ENCODE assay signal across 34 mouse cellular contexts in genomic region chr12:117678916-117679315, GRCm38 (mm10).
DNase-seq lines count a peak whose midpoint lies in the region; ATAC-seq and TF ChIP-seq lines count a peak whose summit lies in the region.
"Had no signal": no experiment of that assay in that cellular context is flagged by ENCODE, and none has a peak within 500 bp of the region (broad histone marks: within the 10 kb centered on the region; RNA-seq: fewer than 3 reads in every experiment).

No protein-coding gene starts in this region.

- peak; percentile 29 for ATAC-seq in frontal cortex, adult (ENCODE audit: low TSS enrichment)
- ATAC-seq in activated CD4-positive, CD25-positive, alpha-beta regulatory T cell, adult 4 months: peak; percentile 71
- no peak for ATAC-seq in midbrain, embryonic 16.5 days
- ATAC-seq: forebrain, embryonic 16.5 days; lung, postnatal 0 days had no signal

- TF ChIP-seq CTCF in left cerebral cortex, adult 2 months (IDR thresholded peaks at IDR 0.05): no peak

- no peak for DNase-seq in frontal cortex, adult 2 months (ENCODE audit: extremely low spot score in 1 of 2, low spot score in 1 of 2)
- DNase-seq in left cerebral cortex, adult 2 months (ENCODE audit: extremely low spot score in 1 of 2, low spot score in 2 of 2): no peak
- no peak for DNase-seq in left cerebral cortex, adult 11 months (ENCODE audit: low spot score)
- peak; percentile 14 for DNase-seq in naive thymus-derived CD4-positive, alpha-beta T cell, adult 2 months (ENCODE audit: low read depth)
- DNase-seq in cerebellum, postnatal 14 days: no peak
- DNase-seq: adrenal gland, postnatal 10 days; cerebellum, adult 11-12 months; cerebellum, postnatal 10 days; gastrocnemius, postnatal 14 days; heart, postnatal 4 days; kidney, adult 18-20 months; kidney, postnatal 36 days; liver, embryonic 13.5 days; lung, adult 18-20 months; lung, postnatal 4 days; retina, postnatal 1 day; spleen, adult 18-20 months; thymus, adult 2 months; thymus, postnatal 36 days had no signal

- intact Hi-C loops in left cerebral cortex, adult 2 months (cut with DNase I): no loop called here

- 77% methylated on average over 3 of the region's 3 CpGs for WGBS in midbrain, embryonic 16.5 days

- H3K36me3 ChIP-seq in midbrain, embryonic 16.5 days (ENCODE audit: control insufficient read depth, insufficient read depth, low read length): no peaks in the 10 kb centered on the region
- H3K36me3 ChIP-seq: heart, embryonic 15.5 days; hindbrain, embryonic 13.5 days; kidney, embryonic 15.5 days; limb, embryonic 10.5 days; limb, embryonic 15.5 days; liver, embryonic 13.5 days; midbrain, embryonic 12.5 days; neural tube, embryonic 15.5 days had no signal

- H3K27ac ChIP-seq in left cerebral cortex, adult 2 months: 0 out of 2 replicates have a peak overlapping the region, but pooled peaks have one; percentile 8
- no peak overlapping the region for H3K27ac ChIP-seq in midbrain, embryonic 16.5 days (ENCODE audit: low read length)
- H3K27ac ChIP-seq: heart, embryonic 15.5 days; hindbrain, embryonic 13.5 days; kidney, embryonic 15.5 days; layer of hippocampus, adult 2 months; limb, embryonic 10.5 days; limb, embryonic 15.5 days; liver, embryonic 13.5 days; midbrain, embryonic 12.5 days; neural tube, embryonic 15.5 days had no signal

- no peaks in the 10 kb centered on the region for H3K27me3 ChIP-seq in midbrain, embryonic 16.5 days (ENCODE audit: control insufficient read depth, insufficient read depth, low read depth, low read length)
- H3K27me3 ChIP-seq: heart, embryonic 15.5 days; hindbrain, embryonic 13.5 days; kidney, embryonic 15.5 days; limb, embryonic 15.5 days; liver, embryonic 13.5 days; megakaryocyte, embryonic 14.5 days; midbrain, embryonic 12.5 days; neural tube, embryonic 15.5 days had no signal

- no peak overlapping the region for H3K9ac ChIP-seq in midbrain, embryonic 16.5 days (ENCODE audit: low read depth, low read length)
- H3K9ac ChIP-seq: heart, embryonic 15.5 days; hindbrain, embryonic 13.5 days; kidney, embryonic 15.5 days; limb, embryonic 15.5 days; liver, embryonic 13.5 days; midbrain, embryonic 12.5 days; neural tube, embryonic 15.5 days had no signal

- no peak overlapping the region for H3K4me3 ChIP-seq in left cerebral cortex, adult 2 months
- no peak overlapping the region for H3K4me3 ChIP-seq in midbrain, embryonic 16.5 days (ENCODE audit: low read depth, low read length)
- H3K4me3 ChIP-seq: erythroblast, embryonic 14.5 days; heart, embryonic 15.5 days; hindbrain, embryonic 13.5 days; kidney, embryonic 15.5 days; layer of hippocampus, adult 2 months; limb, embryonic 10.5 days; limb, embryonic 15.5 days; liver, embryonic 13.5 days; megakaryocyte, embryonic 14.5 days; midbrain, embryonic 12.5 days; neural tube, embryonic 15.5 days had no signal

- no peaks in the 10 kb centered on the region for H3K9me3 ChIP-seq in midbrain, embryonic 16.5 days (replicated peaks; ENCODE audit: control insufficient read depth, low read length, poor library complexity, severe bottlenecking)
- H3K9me3 ChIP-seq: heart, embryonic 15.5 days; hindbrain, embryonic 13.5 days; kidney, embryonic 15.5 days; limb, embryonic 10.5 days; limb, embryonic 15.5 days; liver, embryonic 13.5 days; megakaryocyte, embryonic 14.5 days; midbrain, embryonic 12.5 days; neural tube, embryonic 15.5 days had no signal

- no peak overlapping the region for H3K4me2 ChIP-seq in midbrain, embryonic 16.5 days (ENCODE audit: low read length)
- H3K4me2 ChIP-seq: heart, embryonic 15.5 days; hindbrain, embryonic 13.5 days; kidney, embryonic 15.5 days; limb, embryonic 15.5 days; liver, embryonic 13.5 days; midbrain, embryonic 12.5 days; neural tube, embryonic 15.5 days had no signal

- H3K4me1 ChIP-seq in midbrain, embryonic 16.5 days (ENCODE audit: control insufficient read depth, insufficient read depth, low read length): no peaks in the 10 kb centered on the region; the same call in 1 of the 2 replicates
- H3K4me1 ChIP-seq: limb, embryonic 15.5 days; liver, embryonic 13.5 days had no signal
